Mouse (Mus musculus) spleen, postnatal 36 days (tissue): ENCODE results near the gene Vsig10l.

ENCODE experiments used
- DNase-seq, 2 experiments: peaks; one replicate each; pipeline ENCODE4 v3.0.0; 2022; ENCODE audit warnings: low spot score in 2 of 2, mixed read lengths in 1 of 2

Vsig10l gene

DNA sequence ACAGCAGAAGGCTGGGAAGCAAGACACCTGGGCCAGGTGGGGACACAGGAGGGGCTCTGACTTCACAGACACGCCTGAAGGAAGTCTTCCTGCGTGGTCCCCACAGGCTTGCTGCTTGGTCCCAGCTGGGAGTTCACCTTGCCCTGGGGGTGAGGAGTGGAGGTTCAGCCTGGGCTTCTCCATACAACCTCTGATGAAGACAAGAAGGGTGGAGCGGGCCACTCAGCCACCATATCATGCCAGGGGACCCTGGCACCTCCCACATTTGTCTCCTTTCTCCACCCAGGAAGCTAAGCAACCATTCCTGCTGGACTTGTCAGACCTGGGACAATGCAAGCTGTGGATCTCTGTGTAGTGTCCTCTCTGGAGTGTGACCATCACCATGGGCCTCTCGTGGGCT lies at the start of gene Vsig10l:
Gene Vsig10l, plus strand, starts transcription at position 301 of the 400 bp plus-strand sequence.
- DNase-seq: no peak

GRCm38 (mm10) chr7:43417298-43417697 lies 45.7 kb upstream of the Vsig10l start:
- DNase-seq: no peak

- DNase-seq: peak; percentile 72 to 76
These were observed 39.8 kb upstream of the Vsig10l start for GRCm38 (mm10) chr7:43422995-43423617.

DNA sequence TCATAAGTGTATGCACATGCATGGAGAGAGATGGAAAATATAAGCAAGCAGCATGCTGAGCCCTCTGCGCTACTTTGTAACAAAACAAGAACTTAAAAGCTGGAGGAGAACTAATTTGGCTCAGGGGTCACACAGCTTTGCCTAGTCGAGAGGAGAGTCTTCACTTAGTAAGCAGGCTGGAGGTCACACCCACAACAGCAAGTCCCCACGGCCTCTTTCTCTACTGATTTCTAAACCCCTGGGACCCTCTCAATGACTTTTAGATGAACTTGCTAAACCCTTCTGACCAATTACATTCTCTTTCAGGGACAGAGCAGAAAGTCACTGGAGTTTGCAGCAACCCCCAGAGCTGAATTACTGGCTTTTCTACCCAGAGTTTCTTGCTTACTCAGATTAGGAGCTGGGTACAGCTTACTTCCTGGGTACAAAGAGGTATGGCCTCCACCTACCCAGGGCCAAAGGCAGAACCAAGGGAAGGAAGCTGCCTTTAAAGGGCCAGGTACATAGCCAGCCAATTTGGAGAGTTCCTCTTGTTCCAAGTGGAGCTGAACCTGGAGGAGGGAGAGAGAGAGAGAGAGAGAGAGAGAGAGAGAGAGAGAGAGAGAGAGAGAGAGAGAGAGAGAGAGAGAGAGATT lies 38.8 kb upstream of the Vsig10l start:
- DNase-seq: no peak

DNA sequence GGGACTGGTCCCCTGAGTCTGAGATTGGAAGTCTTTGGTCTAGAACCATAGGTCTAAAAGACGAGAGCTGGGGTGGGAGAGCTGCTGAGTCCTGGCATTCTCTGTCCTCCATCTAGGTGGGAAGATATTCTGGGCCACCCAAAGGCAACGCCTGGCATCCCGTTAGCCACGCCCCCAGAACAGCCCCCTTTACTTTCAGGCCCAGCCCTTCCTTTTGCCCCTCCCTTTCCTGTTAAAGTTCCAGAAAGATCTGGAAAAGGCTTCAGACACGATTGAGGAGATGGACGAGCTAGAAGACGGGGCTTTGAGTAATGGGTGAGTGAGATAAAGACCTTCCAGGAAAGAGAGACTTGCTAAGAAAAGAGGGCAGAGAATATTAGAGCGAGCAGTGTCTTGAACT lies 35.5 kb upstream of the Vsig10l start, which contains the start of gene Lim2:
Gene Lim2, plus strand, starts transcription at position 265 of the 400 bp plus-strand sequence.
- no peak for DNase-seq

- no peak for DNase-seq
These were observed 33.5 kb upstream of the Vsig10l start for GRCm38 (mm10) chr7:43429500-43429899.

GRCm38 (mm10) chr7:43432891-43433290 lies 30.1 kb upstream of the Vsig10l start:
- DNase-seq: no peak

DNA sequence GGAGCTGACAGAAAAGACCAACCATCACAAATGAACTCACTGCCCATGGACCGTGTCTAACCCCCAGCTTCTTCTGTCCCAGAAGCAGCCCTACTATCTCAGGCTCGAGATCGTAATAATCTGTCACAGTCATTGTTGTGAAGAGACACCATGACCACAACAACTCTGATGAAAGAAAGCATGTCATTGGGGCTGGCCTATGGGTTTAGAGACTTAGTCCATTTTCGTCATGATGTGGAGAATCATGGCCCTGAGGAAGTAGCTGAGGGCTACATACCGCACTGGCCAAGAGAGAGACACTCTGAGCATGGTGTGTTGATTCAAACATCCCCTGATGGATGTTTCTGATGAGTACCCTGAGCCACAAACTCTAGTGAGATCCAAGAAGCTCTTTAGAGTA lies 28.3 kb upstream of the Vsig10l start:
- DNase-seq: no peak

DNA sequence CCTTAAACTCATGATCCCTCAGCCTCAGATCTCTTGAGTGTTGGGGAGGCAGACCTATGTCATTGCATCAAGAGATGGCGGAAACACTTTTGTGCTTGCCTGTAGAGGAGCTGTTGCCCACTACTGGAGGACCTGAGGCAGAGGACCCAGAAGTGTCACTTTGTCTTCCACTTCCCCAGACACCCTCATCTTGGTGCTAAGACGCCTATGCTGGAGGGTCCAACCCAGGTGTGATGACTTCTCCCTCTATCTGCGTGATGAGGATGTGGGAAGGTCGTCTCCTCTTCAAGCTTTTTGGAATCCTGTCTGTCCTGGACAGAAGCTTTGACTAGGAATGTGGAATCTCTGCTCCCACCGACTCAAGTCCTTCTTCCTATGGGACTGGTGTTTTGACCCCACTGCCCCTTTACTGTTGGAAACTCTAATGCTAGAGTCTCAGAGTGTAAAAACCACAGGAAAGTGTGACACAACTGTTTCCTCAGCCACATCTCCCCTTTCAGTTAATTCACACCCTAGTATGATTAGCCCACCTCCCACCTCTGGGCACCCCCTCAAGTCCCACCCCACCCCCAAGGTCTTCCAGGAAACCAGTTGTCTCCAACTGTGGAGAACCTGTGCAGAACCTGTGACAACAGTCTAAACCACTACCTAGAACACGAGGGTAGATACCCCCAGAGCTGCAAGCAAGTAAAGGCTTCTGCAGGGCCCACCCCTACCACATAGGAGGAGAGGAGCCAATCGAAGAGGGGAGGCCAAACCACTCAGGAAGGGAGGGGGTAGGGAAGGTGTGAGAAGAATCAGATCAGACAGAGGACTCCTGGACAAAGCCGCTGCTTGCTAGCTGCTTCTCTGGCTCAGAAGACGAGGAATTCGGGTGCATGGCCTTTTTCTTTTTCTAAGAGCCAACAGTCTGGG lies 26.4 kb upstream of the Vsig10l start, which contains the start of gene Nkg7:
Gene Nkg7, plus strand, starts transcription at position 733 of the 915 bp plus-strand sequence.
- peak in 1 of 2 experiments; percentile 19 for DNase-seq

- DNase-seq: no peak
These were observed 24.3 kb upstream of the Vsig10l start for GRCm38 (mm10) chr7:43438611-43439010.

GRCm38 (mm10) chr7:43440482-43440881 lies 22.5 kb upstream of the Vsig10l start, which contains the start of gene Cldnd2:
TSS of gene Cldnd2 (plus strand) at chr7:43440782.
- DNase-seq: no peak

DNA sequence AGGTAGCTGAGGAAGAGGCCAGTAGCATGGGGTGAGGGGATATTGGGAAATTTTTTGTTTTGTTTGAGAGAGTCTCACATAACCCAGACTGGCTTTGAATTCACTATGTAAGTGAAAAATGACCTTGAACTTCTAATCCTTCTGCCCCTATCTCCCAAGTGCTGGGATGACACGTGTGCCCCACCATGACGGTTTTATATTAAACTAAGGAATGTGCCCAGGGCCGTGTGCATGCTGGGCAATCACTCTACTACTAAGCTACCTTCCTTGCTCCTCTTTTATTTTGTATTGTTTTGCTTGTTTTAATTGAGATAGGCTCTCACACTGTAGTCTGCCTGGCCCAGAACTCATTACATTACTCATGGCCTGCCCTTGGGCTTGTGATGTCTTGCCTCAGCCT lies 21.9 kb upstream of the Vsig10l start:
- DNase-seq: no peak

- no peak for DNase-seq
These were observed 20.3 kb upstream of the Vsig10l start for GRCm38 (mm10) chr7:43442684-43443083.

DNA sequence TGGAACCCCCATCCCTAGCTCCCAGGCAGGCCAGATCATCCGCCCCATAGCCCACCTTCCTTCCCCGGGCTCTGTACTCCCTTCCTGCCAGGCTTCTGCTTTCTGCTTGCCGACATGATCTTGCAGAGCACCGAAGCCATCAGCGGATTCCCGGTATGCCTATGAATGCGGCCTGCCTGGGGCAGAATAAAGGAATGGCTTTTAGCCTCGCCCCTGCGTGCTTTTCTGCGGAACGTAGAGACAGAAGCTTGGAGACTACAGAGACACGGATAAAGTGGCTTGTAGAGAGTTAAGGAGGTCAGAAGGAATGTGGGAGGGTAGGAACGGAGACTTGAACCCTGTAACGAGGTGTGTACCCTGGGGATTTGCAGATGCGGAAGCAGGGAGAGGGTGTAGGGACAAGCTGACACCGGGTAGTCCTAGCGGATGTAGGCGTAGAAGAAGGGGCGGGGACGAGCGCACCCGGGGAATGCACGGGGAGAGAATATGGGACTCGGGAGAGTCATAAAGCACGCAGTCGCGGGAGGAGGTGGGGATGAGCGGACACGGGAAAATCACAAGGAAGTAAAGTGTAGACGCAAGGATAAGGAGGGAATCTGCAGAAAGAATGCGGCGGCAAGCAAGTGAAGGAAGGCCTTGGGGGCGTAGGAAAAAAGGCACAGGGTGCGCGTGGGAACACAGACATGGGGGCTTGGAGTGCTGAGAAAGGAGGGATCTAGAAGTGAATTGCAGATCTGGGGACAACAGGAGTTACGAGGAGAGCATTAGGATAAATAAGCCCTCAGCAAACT lies 19.6 kb upstream of the Vsig10l start:
- DNase-seq: peak; percentile 82 to 86

- DNase-seq: peak; percentile 95 to 96
These were observed 19.0 kb upstream of the Vsig10l start, which contains the start of the genes Etfb and Gm45233 for GRCm38 (mm10) chr7:43443917-43444293. TSS of gene Etfb (plus strand) at chr7:43444083. TSS of gene Gm45233 (plus strand) at chr7:43444128.

DNA sequence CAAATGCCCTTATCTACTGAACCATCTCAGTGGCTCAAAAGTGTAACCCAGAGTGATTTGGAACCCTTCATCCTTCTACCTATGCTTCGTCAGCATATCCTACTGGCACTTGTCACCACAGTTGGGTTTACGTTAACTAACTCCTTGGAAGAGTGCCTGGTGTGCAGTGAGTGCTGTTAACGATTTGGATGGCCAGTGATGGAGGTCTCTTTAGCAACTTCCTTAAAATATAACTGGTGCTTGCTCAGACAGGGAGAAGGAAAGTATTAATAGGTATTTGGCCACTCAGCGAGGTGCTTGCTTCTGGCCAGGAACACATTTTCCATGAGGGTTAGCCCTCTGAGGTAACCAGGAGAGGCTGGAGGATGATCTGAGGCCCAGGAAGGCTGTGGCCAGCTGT lies 15.2 kb upstream of the Vsig10l start:
- no peak for DNase-seq

DNA sequence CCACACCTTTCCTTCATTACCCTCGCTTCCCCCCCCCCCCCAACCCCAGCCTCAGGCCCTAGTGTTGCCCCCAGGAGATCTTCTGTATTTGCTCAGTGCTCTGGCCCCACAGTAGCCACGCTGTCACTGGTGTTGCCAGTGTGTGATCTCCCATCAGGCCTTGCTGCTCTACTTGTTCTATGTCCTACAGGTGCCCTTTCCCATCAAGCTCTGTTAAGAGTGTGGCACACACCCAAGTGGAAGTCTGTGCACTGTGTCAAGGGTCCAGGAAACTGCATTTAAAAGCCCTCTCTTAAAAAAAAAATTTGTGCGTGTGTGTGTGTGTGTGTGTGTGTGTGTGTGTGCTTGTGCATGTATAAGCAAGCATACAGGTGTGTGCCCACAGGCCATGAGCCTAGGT lies 14.7 kb upstream of the Vsig10l start:
- DNase-seq: no peak

- DNase-seq: no peak
These were observed 13.1 kb upstream of the Vsig10l start for GRCm38 (mm10) chr7:43449811-43450210.

GRCm38 (mm10) chr7:43451726-43452125 lies 11.2 kb upstream of the Vsig10l start:
- no peak for DNase-seq

DNA sequence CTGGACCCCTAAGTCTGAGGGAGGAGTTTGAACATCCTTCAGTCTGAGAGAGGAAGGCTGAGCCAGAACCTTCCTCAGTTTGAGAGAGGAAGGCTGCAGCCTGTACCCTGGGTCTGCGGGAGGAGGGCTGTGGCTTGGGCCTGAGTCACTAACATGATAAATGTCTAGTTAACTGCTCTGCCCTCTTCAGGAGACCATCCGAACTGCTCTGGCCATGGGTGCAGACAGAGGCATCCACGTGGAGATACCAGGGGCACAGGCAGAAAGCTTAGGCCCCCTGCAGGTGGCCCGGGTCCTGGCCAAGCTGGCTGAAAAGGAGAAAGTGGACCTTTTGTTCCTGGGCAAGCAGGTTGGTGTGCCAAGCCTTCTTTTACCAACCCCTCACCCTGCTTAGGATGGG lies 10.3 kb upstream of the Vsig10l start:
- DNase-seq: peak; percentile 64 to 67

DNA sequence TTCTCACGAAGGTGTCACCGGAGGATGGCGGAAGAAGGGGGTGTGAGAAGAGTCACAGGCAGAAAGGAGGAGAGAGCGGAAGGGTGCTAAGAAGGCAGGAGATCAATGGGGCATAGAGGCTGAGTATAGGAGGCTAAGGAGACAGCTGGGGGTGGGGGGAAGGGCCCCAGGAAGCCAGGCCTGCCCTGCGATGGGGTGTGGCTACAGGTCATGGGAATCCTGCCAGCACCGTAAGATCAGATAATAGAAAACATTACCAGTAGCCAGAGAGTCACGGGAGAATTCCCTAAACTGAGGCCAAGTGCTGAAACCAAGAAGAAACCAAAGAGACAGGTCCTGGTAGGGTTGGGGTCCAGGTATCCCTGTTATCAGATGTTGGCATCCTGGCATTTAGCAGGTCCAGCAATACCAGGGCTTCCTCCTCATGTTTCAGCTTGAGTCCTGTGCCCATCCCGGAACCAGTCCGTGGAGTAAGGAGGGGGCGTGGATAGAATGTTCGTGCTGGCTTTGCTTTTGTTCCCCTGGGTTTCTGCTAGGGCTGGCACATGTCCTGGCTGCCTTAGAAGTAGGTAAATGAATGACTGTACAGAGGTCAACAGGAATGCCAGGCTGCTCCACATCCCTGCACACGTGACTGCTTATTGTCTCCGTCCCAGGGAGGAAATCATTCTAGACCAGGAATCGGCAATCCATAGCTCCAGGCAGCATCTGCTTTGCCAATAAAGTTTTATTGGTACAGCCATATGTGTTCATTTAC lies 9.2 kb upstream of the Vsig10l start:
- no peak for DNase-seq
